Mouse (Mus musculus) liver, adult 2 months (tissue): ENCODE results near the gene Paqr4.

Experiments used
- CTCF ChIP-seq: fragments of 200-500 bp; IDR thresholded peaks from 2 replicates; pipeline ENCODE4 v1.5.1; 2011; ENCODE audit warnings: low read depth, low read length, control low read depth
- POLR2A ChIP-seq: fragments of 200-500 bp; IDR thresholded peaks from 2 replicates; pipeline ENCODE4 v1.6.1; 2011; ENCODE audit warnings: low read length, control low read depth; ENCODE audit not compliant: insufficient read depth; ENCODE audit errors: extremely low read depth

DNA sequence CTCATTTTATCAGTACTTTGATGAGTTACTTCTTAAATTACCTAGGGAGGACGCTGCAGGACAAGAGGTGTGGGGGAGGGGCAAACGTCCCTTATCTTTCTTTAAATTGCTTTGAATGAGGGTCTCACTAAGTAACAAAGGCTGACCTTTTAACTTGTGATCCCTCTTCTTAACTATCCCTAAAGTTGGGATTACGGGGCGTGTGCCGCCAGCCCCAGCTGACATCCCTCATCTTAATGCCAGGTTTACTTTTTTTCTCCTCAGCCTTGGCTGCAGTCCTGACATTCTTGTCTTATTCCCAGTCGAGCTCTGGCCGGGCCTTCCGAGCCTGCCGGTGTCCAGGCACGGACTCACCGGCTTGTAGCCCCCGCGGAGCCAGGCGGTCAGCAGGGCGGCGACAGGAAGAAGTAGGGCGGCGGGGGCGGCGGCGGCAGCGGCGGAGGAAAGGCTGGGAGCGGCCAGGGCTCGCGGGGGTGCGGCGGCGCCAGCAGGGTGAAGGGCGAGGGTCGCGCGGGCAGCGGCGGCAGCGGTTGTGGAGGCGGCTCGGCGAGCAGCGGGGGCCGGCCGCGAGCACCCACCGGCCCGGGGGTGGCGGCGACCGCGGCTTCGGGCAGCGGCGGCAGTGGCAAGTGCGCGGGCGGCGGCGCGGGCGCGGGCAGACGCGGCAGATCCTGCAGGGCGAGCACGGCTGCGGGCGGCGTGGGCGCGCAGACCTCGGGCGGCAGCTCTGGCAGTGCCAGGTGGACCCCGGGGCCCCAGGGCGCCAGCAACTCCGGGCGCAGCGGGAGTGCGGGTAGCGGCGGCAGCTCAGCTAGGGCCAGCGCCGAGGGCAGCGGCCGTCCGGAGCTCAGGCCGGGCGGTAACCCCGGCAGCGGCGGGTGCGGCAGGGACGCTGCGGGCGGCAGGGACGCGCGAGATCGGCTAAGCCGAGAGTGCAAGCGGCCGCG, 41.3 kb downstream of the Paqr4 start:
- TF ChIP-seq POLR2A (no peak), CTCF (no peak)
